Mouse (Mus musculus) ovary, postnatal 10 days (tissue): ENCODE data around the gene Col19a1.

Source experiments
- DNase-seq: peaks from one replicate; pipeline ENCODE4 v3.0.0; 2022; ENCODE audit warnings: low spot score

Col19a1 gene

GRCm38 (mm10) chr1:24461305-24461887 is 125.9 kb downstream of the Col19a1 start:
- no peak for DNase-seq

GRCm38 (mm10) chr1:24458015-24458414 is 129.3 kb downstream of the Col19a1 start:
- DNase-seq, result no peak

- no peak for DNase-seq
Observed at GRCm38 (mm10) chr1:24452572-24453269, 134.6 kb downstream of the Col19a1 start.

GRCm38 (mm10) chr1:24452159-24452558 is 135.1 kb downstream of the Col19a1 start:
- DNase-seq, result no peak

- no peak for DNase-seq
Observed at GRCm38 (mm10) chr1:24437425-24437824, 149.8 kb downstream of the Col19a1 start.

- no peak for DNase-seq
Observed at GRCm38 (mm10) chr1:24428306-24428705, 159.0 kb downstream of the Col19a1 start.

GRCm38 (mm10) chr1:24378125-24378821 is 209.0 kb downstream of the Col19a1 start:
- no peak for DNase-seq

- DNase-seq, result no peak
Observed at GRCm38 (mm10) chr1:24374902-24375301, 212.4 kb downstream of the Col19a1 start.

- DNase-seq, result no peak
Observed at GRCm38 (mm10) chr1:24373671-24374070, 213.6 kb downstream of the Col19a1 start.

GRCm38 (mm10) chr1:24372471-24373258 is 214.6 kb downstream of the Col19a1 start:
- no peak for DNase-seq

- DNase-seq, result no peak
Observed at GRCm38 (mm10) chr1:24367570-24368517, 219.4 kb downstream of the Col19a1 start.

- DNase-seq, result no peak
Observed at GRCm38 (mm10) chr1:24364775-24365174, 222.5 kb downstream of the Col19a1 start.

GRCm38 (mm10) chr1:24361990-24362635 is 225.2 kb downstream of the Col19a1 start:
- no peak for DNase-seq

- no peak for DNase-seq
Observed at GRCm38 (mm10) chr1:24349462-24350217, 237.6 kb downstream of the Col19a1 start.

GRCm38 (mm10) chr1:24347621-24348160 is 239.6 kb downstream of the Col19a1 start:
- DNase-seq, result no peak

- DNase-seq, result no peak
Observed at GRCm38 (mm10) chr1:24337556-24338275, 249.6 kb downstream of the Col19a1 start.

- DNase-seq, result no peak
Observed at GRCm38 (mm10) chr1:24336051-24336450, 251.2 kb downstream of the Col19a1 start.

GRCm38 (mm10) chr1:24316961-24317589 is 270.2 kb downstream of the Col19a1 start:
- DNase-seq, result no peak

GRCm38 (mm10) chr1:24316490-24316889 is 270.8 kb downstream of the Col19a1 start:
- DNase-seq, result no peak
